Mouse (Mus musculus): ENCODE measurements at regions not wholly inside any gene's neighbourhood (a gene's known extent, or its start where the extent isn't known, plus 50 kb on each side); places are given as distances from the start of the nearest gene placed in this dataset.
A peak's percentile ranks its signal among the peaks of the same experiment; 100 is the strongest.

- H3K4me3 ChIP-seq (replicated peaks) = no peak overlapping the region
- no peak overlapping the region for H3K4me2 ChIP-seq
- no peaks in the 10 kb centered on the region for H3K9me3 ChIP-seq
- WGBS = 74% methylated on average over 5 of the region's 5 CpGs
- H3K36me3 ChIP-seq = no peaks in the 10 kb centered on the region
- no peaks in the 10 kb centered on the region for H3K27me3 ChIP-seq (replicated peaks)
- no peaks in the 10 kb centered on the region for H3K4me1 ChIP-seq
- no peak overlapping the region for H3K27ac ChIP-seq
- no peak for ATAC-seq (ENCODE audit: insufficient read depth, low FRiP score, low read depth)
- no peak overlapping the region for H3K9ac ChIP-seq
Measured at GRCm38 (mm10) chr8:26553691-26554090, 423.4 kb upstream of the Zfp703 start.

GRCm38 (mm10) chr8:26559196-26559595 is 417.9 kb upstream of the Zfp703 start:
- 74% methylated on average over 5 of the region's 5 CpGs for WGBS
- Histone ChIP-seq H3K4me2 (no peak overlapping the region), H3K4me1 (no peaks in the 10 kb centered on the region), H3K9ac (no peak overlapping the region), H3K36me3 (no peaks in the 10 kb centered on the region), H3K9me3 (no peaks in the 10 kb centered on the region), H3K4me3 (replicated peaks) (no peak overlapping the region), H3K27me3 (replicated peaks) (no peaks in the 10 kb centered on the region), H3K27ac (no peak overlapping the region)
- ATAC-seq (ENCODE audit: insufficient read depth, low FRiP score, low read depth) = no peak

- H3K4me2 ChIP-seq = no peak overlapping the region
- peak; percentile 76; the same call in 1 of the 2 replicates for ATAC-seq (ENCODE audit: insufficient read depth, low FRiP score, low read depth)
- no peak overlapping the region for H3K27ac ChIP-seq
- 56% methylated on average over 2 of the region's 2 CpGs for WGBS
- H3K9ac ChIP-seq = no peak overlapping the region
- H3K4me3 ChIP-seq (replicated peaks) = no peak overlapping the region
- H3K36me3 ChIP-seq = no peaks in the 10 kb centered on the region
- H3K4me1 ChIP-seq = no peaks in the 10 kb centered on the region
- H3K9me3 ChIP-seq = no peaks in the 10 kb centered on the region
- no peaks in the 10 kb centered on the region for H3K27me3 ChIP-seq (replicated peaks)
Measured at GRCm38 (mm10) chr8:26563151-26563550, 414.0 kb upstream of the Zfp703 start.

DNA sequence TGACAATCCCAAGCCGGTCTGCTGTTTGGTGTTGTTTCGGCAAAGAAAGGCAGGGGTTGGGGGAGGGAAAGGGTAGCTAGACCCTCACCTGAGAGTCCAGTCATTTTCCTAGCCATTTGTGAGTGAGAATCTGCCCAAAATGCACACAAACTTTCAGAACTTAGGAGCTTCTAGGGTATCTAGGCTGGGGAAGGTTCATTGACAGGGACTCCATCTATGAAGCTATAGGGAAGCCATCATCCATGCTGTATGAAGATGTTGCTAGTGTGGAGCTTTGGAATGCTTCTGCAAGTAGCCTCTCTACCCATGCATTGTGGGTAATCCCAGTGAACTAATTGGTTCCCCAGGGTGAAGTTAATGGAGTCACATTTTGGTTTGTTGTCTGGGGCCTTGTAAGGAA is 412.9 kb upstream of the Zfp703 start:
- H3K36me3 ChIP-seq = no peaks in the 10 kb centered on the region
- H3K27me3 ChIP-seq (replicated peaks) = no peaks in the 10 kb centered on the region
- H3K9ac ChIP-seq = no peak overlapping the region
- no peak overlapping the region for H3K4me3 ChIP-seq (replicated peaks)
- H3K4me1 ChIP-seq = no peaks in the 10 kb centered on the region
- no peak overlapping the region for H3K4me2 ChIP-seq
- no peak overlapping the region for H3K27ac ChIP-seq
- ATAC-seq (ENCODE audit: insufficient read depth, low FRiP score, low read depth) = no peak
- H3K9me3 ChIP-seq = no peaks in the 10 kb centered on the region
- 91% methylated on average over 2 of the region's 2 CpGs for WGBS

DNA sequence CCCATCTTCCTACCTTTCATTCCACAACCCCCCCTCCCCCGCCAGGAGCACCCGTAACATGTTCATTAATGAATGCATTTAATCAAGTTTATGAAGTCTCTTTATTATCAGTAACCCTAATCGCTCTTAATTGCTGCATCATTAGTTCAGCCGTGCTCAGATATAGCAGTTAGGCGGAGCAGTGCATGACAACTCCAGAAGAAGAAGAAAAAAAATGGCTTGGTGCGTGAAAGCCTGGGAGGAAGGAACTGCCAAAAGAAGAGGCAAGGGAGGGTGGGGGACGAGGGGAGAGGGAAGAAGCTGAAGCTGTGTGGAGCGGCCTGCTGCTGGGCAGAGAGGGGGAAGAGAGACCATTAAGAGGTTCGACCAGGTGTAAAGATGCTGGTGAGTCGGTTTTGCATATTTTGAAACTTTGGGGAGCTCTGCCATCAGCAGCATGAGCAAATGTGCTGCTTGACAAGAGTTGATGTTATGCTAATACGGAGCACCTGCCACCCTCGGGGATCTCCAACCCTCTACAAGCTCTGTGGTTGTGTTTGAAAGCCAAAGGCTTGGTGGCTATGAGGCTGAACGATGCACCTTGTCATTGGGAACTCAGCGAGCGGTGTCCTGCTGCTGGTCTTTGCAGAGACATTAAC is 408.6 kb upstream of the Zfp703 start:
- ATAC-seq (ENCODE audit: insufficient read depth, low FRiP score, low read depth) = no peak
- Histone ChIP-seq H3K36me3 (no peaks in the 10 kb centered on the region), H3K9ac (no peak overlapping the region), H3K27me3 (replicated peaks) (no peaks in the 10 kb centered on the region), H3K27ac (no peak overlapping the region), H3K9me3 (no peaks in the 10 kb centered on the region), H3K4me3 (replicated peaks) (no peak overlapping the region), H3K4me2 (no peak overlapping the region), H3K4me1 (no peaks in the 10 kb centered on the region)
- 65% methylated on average over 15 of the region's 15 CpGs for WGBS

- ATAC-seq (ENCODE audit: insufficient read depth, low FRiP score, low read depth) = no peak
- 60% methylated on average over 1 of the region's 1 CpGs for WGBS
Measured at GRCm38 (mm10) chr8:26588841-26589240, 388.3 kb upstream of the Zfp703 start.

DNA sequence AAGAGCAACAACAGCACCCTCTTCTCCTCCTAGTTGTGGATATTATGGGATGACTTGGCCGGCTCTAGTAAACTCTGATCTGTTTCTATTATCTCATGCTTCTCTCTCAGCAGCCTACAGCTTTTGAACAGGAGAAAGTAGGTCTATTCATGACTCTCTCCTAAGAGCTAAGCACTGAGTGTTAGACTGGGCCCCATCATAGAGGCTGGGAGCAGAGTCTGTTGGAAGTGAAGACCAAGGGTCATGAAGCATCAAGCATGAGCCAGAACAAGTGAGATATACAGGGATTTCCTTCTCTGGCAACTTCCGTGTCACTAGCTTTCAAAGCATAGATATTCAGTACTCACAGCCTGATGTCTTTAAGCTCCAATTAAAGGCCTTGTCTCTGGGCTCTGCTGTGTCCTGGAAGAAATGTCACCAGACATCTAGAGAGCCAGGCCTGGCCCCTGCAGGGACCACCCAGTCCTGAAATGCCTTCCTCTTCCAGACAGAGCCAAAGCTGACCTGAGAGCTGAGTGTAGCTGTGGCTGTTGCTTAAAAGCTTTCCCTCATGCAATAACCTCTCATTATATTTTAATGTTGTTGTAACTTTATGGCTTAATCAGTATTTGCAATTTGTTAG is 386.4 kb upstream of the Zfp703 start:
- no peak for ATAC-seq (ENCODE audit: insufficient read depth, low FRiP score, low read depth)
- 85% methylated on average over 2 of the region's 2 CpGs for WGBS

More at GRCm38 (mm10) chr8:26588841-26589240, 388.3 kb upstream of the Zfp703 start:
- Histone ChIP-seq H3K4me1 (no peaks in the 10 kb centered on the region), H3K27me3 (replicated peaks) (no peaks in the 10 kb centered on the region), H3K9ac (no peak overlapping the region), H3K27ac (no peak overlapping the region), H3K4me2 (no peak overlapping the region), H3K36me3 (no peaks in the 10 kb centered on the region), H3K4me3 (replicated peaks) (no peak overlapping the region), H3K9me3 (no peaks in the 10 kb centered on the region)

GRCm38 (mm10) chr8:26591266-26591665 is 385.9 kb upstream of the Zfp703 start:
- no peak for ATAC-seq (ENCODE audit: insufficient read depth, low FRiP score, low read depth)
- H3K4me3 ChIP-seq (replicated peaks) = no peak overlapping the region
- H3K4me1 ChIP-seq = peaks cover 3% of the 10 kb centered on the region; the same call in 1 of the 2 replicates
- no peaks in the 10 kb centered on the region for H3K27me3 ChIP-seq (replicated peaks)
- no peak overlapping the region for H3K4me2 ChIP-seq
- H3K27ac ChIP-seq = no peak overlapping the region
- WGBS = 77% methylated on average over 3 of the region's 3 CpGs
- H3K9ac ChIP-seq = no peak overlapping the region
- H3K9me3 ChIP-seq = no peaks in the 10 kb centered on the region
- no peaks in the 10 kb centered on the region for H3K36me3 ChIP-seq

More for the DNA sequence above, 386.4 kb upstream of the Zfp703 start:
- Histone ChIP-seq H3K4me3 (replicated peaks) (no peak overlapping the region), H3K9me3 (no peaks in the 10 kb centered on the region), H3K27ac (no peak overlapping the region), H3K4me2 (no peak overlapping the region), H3K27me3 (replicated peaks) (no peaks in the 10 kb centered on the region), H3K4me1 (peaks cover 3% of the 10 kb centered on the region; the same call in 1 of the 2 replicates), H3K9ac (no peak overlapping the region), H3K36me3 (no peaks in the 10 kb centered on the region)

GRCm38 (mm10) chr8:26593536-26594368 is 383.4 kb upstream of the Zfp703 start:
- H3K27me3 ChIP-seq (replicated peaks) = no peaks in the 10 kb centered on the region

GRCm38 (mm10) chr8:26594369-26594920 is 382.7 kb upstream of the Zfp703 start:
- H3K4me3 ChIP-seq (replicated peaks) = no peak overlapping the region
- H3K27me3 ChIP-seq (replicated peaks) = no peaks in the 10 kb centered on the region
- no peak overlapping the region for H3K27ac ChIP-seq
- H3K4me2 ChIP-seq = no peak overlapping the region
- no peak for ATAC-seq (ENCODE audit: insufficient read depth, low FRiP score, low read depth)
- H3K9me3 ChIP-seq = no peaks in the 10 kb centered on the region
- WGBS = 39% methylated on average over 11 of the region's 11 CpGs
- H3K36me3 ChIP-seq = no peaks in the 10 kb centered on the region
- peaks cover 3% of the 10 kb centered on the region; the same call in 1 of the 2 replicates for H3K4me1 ChIP-seq
- H3K9ac ChIP-seq = no peak overlapping the region

More at GRCm38 (mm10) chr8:26593536-26594368, 383.4 kb upstream of the Zfp703 start:
- no peak; the same call in 1 of the 2 replicates for ATAC-seq (ENCODE audit: insufficient read depth, low FRiP score, low read depth)
- no peaks in the 10 kb centered on the region for H3K36me3 ChIP-seq
- no peaks in the 10 kb centered on the region for H3K9me3 ChIP-seq
- no peak overlapping the region for H3K9ac ChIP-seq
- WGBS = 32% methylated on average over 5 of the region's 5 CpGs
- H3K4me1 ChIP-seq = peaks cover 3% of the 10 kb centered on the region; the same call in 1 of the 2 replicates
- no peak overlapping the region for H3K27ac ChIP-seq
- H3K4me3 ChIP-seq (replicated peaks) = no peak overlapping the region
- no peak overlapping the region for H3K4me2 ChIP-seq

DNA sequence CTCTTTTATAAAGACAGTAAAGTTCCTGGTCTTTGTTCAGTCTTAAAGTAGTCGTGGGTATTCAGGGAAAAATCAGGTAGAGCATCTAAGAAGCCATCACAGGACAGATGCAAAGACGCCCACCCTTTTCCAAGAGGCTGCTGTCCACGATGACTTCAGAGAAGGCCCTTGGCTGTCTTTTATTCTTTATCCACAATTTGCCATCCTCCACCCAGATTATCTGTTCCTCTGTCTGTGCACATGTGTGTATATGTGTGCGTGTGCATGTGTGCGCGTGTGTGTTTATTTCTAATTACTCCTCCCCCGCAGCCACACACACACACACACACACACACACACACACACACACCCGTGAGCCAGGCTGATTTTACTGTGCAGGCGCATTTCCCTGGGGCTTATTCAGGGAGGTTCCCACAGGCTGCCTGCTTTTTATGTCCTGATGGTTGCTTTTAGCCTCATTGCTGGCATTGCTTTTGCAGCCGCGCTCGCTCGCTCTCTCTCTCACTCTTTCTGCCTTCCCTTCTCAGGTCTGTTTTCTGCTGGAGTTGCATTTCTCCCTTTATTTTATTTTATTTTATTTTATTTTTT is 381.6 kb upstream of the Zfp703 start:
- no peak overlapping the region for H3K4me2 ChIP-seq
- no peak for ATAC-seq (ENCODE audit: insufficient read depth, low FRiP score, low read depth)
- H3K4me3 ChIP-seq (replicated peaks) = no peak overlapping the region
- H3K27me3 ChIP-seq (replicated peaks) = no peaks in the 10 kb centered on the region
- WGBS = 80% methylated on average over 13 of the region's 13 CpGs
- H3K4me1 ChIP-seq = peaks cover 3% of the 10 kb centered on the region; the same call in 1 of the 2 replicates
- no peak overlapping the region for H3K27ac ChIP-seq
- no peaks in the 10 kb centered on the region for H3K36me3 ChIP-seq
- H3K9ac ChIP-seq = no peak overlapping the region
- no peaks in the 10 kb centered on the region for H3K9me3 ChIP-seq

Data from stomach, embryonic 15.5 days (tissue).